Comparison of ENCODE assay signal across 28 mouse cellular contexts in the genomic region with DNA sequence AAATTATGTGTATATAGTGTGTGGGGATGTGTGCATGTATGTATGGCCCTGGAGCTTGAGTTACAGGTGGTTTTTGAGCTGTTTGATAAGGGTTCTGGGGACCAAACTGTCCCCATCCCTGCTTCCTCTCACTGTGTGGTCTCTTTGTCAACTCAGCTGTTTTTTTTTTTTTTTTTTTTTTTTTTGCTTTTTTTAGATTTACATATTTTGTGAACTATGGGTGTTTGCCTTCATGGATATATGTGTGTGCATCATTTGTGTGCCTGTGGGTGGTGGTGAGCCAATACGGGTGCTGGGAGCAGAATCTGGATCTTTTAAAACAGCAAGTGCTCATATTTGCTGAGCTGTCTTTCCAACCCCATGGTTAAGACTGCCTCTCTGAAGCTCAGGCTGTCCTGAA. TPM values are rescaled to one million over a fixed set of nuclear protein-coding genes. Genes with fewer than 3 reads are reported as not detected.
"Had no signal": no experiment of that assay in that cellular context is flagged by ENCODE, and none has a peak within 500 bp of the region (broad histone marks: within the 10 kb centered on the region; RNA-seq: fewer than 3 reads in every experiment).

No protein-coding gene starts in this region.

- DNase-seq: gastrocnemius, postnatal 25 days; heart, postnatal 10 days; heart, postnatal 4 days; kidney, adult 11 months; kidney, adult 8-10 months; kidney, postnatal 14 days; kidney, postnatal 36 days; layer of hippocampus, adult 9-11 months; layer of hippocampus, postnatal 36 days; left cerebral cortex, postnatal 4 days; lung, adult 18-20 months had no signal

- H3K9ac ChIP-seq: heart, embryonic 12.5 days; hindbrain, embryonic 12.5 days; hindbrain, embryonic 14.5 days; limb, embryonic 12.5 days; liver, embryonic 12.5 days; liver, embryonic 14.5 days had no signal

- H3K27me3 ChIP-seq: heart, embryonic 12.5 days; hindbrain, embryonic 12.5 days; limb, embryonic 12.5 days; liver, embryonic 12.5 days had no signal

- ATAC-seq: hindbrain, embryonic 16.5 days; liver, embryonic 12.5 days had no signal

- H3K9me3 ChIP-seq: heart, embryonic 10.5 days; heart, embryonic 12.5 days; hindbrain, embryonic 10.5 days; hindbrain, embryonic 12.5 days; limb, embryonic 12.5 days; liver, embryonic 12.5 days had no signal

- H3K4me3 ChIP-seq: heart, embryonic 10.5 days; heart, embryonic 12.5 days; hindbrain, embryonic 10.5 days; hindbrain, embryonic 12.5 days; limb, embryonic 12.5 days; liver, embryonic 12.5 days had no signal

- H3K4me2 ChIP-seq: heart, embryonic 12.5 days; hindbrain, embryonic 12.5 days; hindbrain, embryonic 14.5 days; limb, embryonic 12.5 days; liver, embryonic 12.5 days had no signal

- H3K27ac ChIP-seq: heart, embryonic 10.5 days; hindbrain, embryonic 10.5 days; hindbrain, embryonic 12.5 days; hindbrain, embryonic 14.5 days; kidney, postnatal 0 days; limb, embryonic 12.5 days; liver, embryonic 14.5 days had no signal

RNA-seq across cellular contexts. Expression of a gene that starts 14.8 kb away (rescaled TPM):
- total RNA-seq: granulocyte monocyte progenitor cell, adult 5-6 weeks had no signal
- polyA plus RNA-seq: hindbrain, embryonic 10.5 days; hindbrain, embryonic 14.5 days; hindbrain, embryonic 16.5 days; kidney, embryonic 14.5 days; liver, embryonic 12.5 days had no signal

RNA-seq across cellular contexts. Expression of a gene that starts 59.0 kb away (rescaled TPM):
- total RNA-seq: gastrocnemius, adult 18-20 months; gastrocnemius, adult 8-10 months; gastrocnemius, postnatal 25 days; gastrocnemius, postnatal 4 days; granulocyte monocyte progenitor cell, adult 5-6 weeks; heart, adult 8-10 months; heart, postnatal 10 days; heart, postnatal 25 days; heart, postnatal 4 days had no signal
